Mouse (Mus musculus) C2C12 (cell line): Measurements from ENCODE around the gene Upp2. TPM values are rescaled to one million over a fixed set of nuclear protein-coding genes. Genes with fewer than 3 reads are reported as not detected.

Experiments
- H3K27me3 ChIP-seq: one replicate; pipeline ENCODE4 v1.6.1; 2011; ENCODE audit not compliant: control insufficient read depth, insufficient read depth, insufficient read length
- H3K36me3 ChIP-seq: one replicate; pipeline ENCODE4 v1.6.1; 2011; ENCODE audit not compliant: control insufficient read depth, insufficient read depth
- H3K4me3 ChIP-seq: one replicate; pipeline ENCODE4 v1.5.1; 2011; ENCODE audit warnings: mild to moderate bottlenecking, control low read depth; ENCODE audit not compliant: poor library complexity, insufficient read depth, severe bottlenecking
- H3K79me2 ChIP-seq: one replicate; pipeline ENCODE4 v1.6.1; 2011; ENCODE audit not compliant: control insufficient read depth, insufficient read depth
- H3K79me3 ChIP-seq: one replicate; pipeline ENCODE4 v1.6.1; 2011; ENCODE audit warnings: low read depth, control low read depth
- H3ac ChIP-seq: one replicate; pipeline ENCODE3; 2011; ENCODE audit warnings: low read depth; ENCODE audit not compliant: control insufficient read depth, insufficient read length
- CEBPB ChIP-seq: IDR thresholded peaks from one replicate; pipeline ENCODE4 v1.6.1; 2011; ENCODE audit warnings: low read depth, mild to moderate bottlenecking, control low read depth, moderate library complexity
- CTCF ChIP-seq: IDR thresholded peaks from one replicate; pipeline ENCODE4 v1.5.1; 2011; ENCODE audit not compliant: control insufficient read depth, insufficient read depth, insufficient read length
- FOSL1 ChIP-seq: IDR thresholded peaks from one replicate; pipeline ENCODE4 v1.8.0; 2011; ENCODE audit warnings: mild to moderate bottlenecking, low read length; ENCODE audit not compliant: poor library complexity, insufficient read depth, severe bottlenecking
- MAX ChIP-seq: IDR thresholded peaks from one replicate; pipeline ENCODE4 v1.6.1; 2011; ENCODE audit warnings: mild to moderate bottlenecking, control low read depth
- MYOD1 ChIP-seq: IDR thresholded peaks from one replicate; pipeline ENCODE4 v1.6.1; 2011; ENCODE audit warnings: low read depth; ENCODE audit not compliant: control insufficient read depth, insufficient read length
- MYOG ChIP-seq: IDR thresholded peaks from one replicate; pipeline ENCODE4 v1.6.1; 2011; ENCODE audit not compliant: control insufficient read depth, insufficient read length; ENCODE audit errors: extremely low read depth
- USF1 ChIP-seq: IDR thresholded peaks from one replicate; pipeline ENCODE4 v1.6.1; 2011; ENCODE audit warnings: low read depth, mild to moderate bottlenecking, control low read depth, moderate library complexity
- polyA plus RNA-seq: library from polyadenylated mRNA; unstranded; fragments of >200 nt; fragmentation: generic; extraction: Trizol; gene quantifications from one replicate; pipeline ENCODE4 v1.2.1, GENCODE M21; 2012; ENCODE audit warnings: missing spikeins

The Upp2 gene
- polyA plus RNA-seq, 1 experiment: 7.3 TPM

DNA sequence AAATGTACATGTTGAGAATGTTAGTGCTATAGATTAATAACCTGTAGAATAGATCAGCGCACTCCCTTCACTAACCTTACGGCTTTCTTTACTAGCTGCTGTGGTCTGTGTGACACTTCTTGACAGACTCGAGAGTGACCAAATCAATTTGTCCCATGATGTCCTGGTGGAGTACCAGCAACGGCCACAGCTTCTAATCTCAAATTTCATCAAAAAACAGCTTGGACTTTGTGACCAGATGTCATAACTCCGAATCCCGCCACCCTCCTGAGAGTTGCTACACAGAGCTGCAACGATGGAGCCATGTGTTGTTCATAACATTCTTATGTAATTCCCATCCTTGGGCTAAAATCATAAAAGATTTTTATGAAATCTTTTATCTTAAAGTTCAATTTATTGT, 222.8 kb downstream of the Upp2 start:
- no peak for TF ChIP-seq MYOD1
- TF ChIP-seq CEBPB: no peak
- no peak for TF ChIP-seq USF1
- no peak for TF ChIP-seq MYOG
- Histone ChIP-seq H3K36me3 (no peaks in the 10 kb centered on the region), H3K79me3 (no peaks in the 10 kb centered on the region), H3K4me3 (no peak overlapping the region), H3ac (no peak overlapping the region), H3K27me3 (peaks cover 3% of the 10 kb centered on the region), H3K79me2 (no peaks in the 10 kb centered on the region)

DNA sequence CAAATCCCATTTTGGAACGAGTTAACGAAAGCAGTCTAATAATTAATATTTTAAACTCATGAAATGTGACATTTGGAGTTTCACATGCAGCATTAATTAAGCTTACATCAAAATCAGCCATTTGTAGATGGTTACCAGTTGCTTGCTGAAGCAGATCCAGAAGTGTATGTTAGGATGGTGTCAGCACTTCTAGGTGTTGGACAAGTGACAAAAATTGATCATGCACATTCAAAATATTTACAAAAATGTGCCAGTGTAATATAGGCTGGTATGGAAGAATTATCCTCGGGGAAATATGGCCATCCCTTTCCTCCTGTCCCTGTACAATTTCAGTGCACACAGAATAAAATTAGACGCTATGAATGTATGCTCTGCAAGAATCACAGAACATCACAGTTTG, 223.3 kb downstream of the Upp2 start:
- H3K79me2 ChIP-seq: no peaks in the 10 kb centered on the region
- TF ChIP-seq MAX (no peak), MYOD1 (no peak), FOSL1 (no peak), CEBPB (no peak), MYOG (no peak), CTCF (no peak), USF1 (no peak)
- no peaks in the 10 kb centered on the region for H3K79me3 ChIP-seq

DNA sequence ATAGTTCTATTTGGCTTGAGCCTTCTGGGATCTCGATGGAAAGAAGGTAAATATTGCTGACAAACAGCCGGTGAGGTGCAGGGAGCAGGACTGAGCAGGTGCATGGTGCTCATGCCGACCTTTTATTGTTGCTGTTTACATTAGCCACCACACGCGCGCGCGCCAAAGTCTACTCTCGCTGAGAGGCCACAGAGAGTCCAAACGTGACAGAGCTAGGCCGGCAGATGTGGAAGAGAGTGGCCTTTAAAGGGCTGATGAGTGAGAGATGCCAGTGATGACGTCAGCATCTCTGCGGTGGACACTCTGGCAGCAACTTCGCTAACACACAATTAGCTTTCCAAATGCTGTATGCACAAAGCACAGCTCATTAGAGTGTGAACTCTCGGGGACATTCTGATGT, 227.4 kb downstream of the Upp2 start:
- no peaks in the 10 kb centered on the region for H3K27me3 ChIP-seq
- H3K79me2 ChIP-seq: no peaks in the 10 kb centered on the region

More for the DNA sequence above, 223.3 kb downstream of the Upp2 start:
- peaks cover 3% of the 10 kb centered on the region for H3K27me3 ChIP-seq
- no peaks in the 10 kb centered on the region for H3K36me3 ChIP-seq
- H3K4me3 ChIP-seq: no peak overlapping the region
- H3ac ChIP-seq: no peak overlapping the region

DNA sequence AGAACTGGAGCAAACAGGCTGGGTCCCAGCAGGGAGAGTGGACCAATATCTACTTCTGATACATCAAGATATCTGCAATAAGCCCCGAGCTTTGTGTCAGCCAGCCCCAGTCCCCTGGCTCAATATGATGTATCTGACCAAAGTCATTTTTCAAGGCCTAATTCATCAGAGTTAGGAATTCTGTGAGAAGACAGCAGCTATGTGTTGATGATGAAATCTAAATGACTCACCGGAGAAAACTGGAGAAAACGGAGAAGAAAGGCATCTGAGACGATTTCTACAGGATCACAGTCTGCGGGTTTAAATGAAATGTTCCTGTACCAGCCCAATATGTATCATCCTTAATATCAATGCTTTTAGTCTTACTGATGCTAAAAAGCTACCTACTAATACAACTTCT, 228.3 kb downstream of the Upp2 start:
- Histone ChIP-seq H3K4me3 (no peak overlapping the region), H3K79me2 (no peaks in the 10 kb centered on the region), H3K79me3 (no peaks in the 10 kb centered on the region), H3ac (no peak overlapping the region), H3K36me3 (no peaks in the 10 kb centered on the region), H3K27me3 (no peaks in the 10 kb centered on the region)
- TF ChIP-seq CEBPB: no peak
- no peak for TF ChIP-seq USF1
- TF ChIP-seq MYOG: no peak
- TF ChIP-seq CTCF: no peak
- TF ChIP-seq MYOD1: no peak

More for the DNA sequence above, 227.4 kb downstream of the Upp2 start:
- TF ChIP-seq FOSL1 (no peak), MYOD1 (no peak), CTCF (no peak), MYOG (no peak), USF1 (no peak), CEBPB (no peak), MAX (no peak)
- no peak overlapping the region for H3ac ChIP-seq
- H3K4me3 ChIP-seq: no peak overlapping the region
- no peaks in the 10 kb centered on the region for H3K79me3 ChIP-seq
- no peaks in the 10 kb centered on the region for H3K36me3 ChIP-seq

DNA sequence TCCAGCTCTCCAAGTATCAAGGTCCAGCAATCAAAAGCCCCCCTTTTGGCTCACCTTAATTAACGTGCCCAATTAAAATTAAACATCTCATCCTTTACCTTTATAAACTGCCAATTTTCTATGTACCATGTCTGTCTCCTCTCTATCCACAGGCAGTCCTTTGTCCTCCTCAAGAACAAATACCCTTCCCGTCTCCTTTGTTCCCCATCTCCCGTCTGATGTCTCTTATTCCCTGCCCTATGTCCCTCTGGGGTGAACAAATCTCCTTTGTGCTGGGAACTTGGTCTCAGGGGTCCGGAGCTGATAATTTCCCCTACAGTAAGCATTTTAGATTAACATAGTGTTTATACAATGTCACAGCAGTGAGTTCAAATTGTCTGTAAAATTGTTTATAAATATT, 230.4 kb downstream of the Upp2 start:
- Histone ChIP-seq H3K36me3 (no peaks in the 10 kb centered on the region), H3K79me2 (no peaks in the 10 kb centered on the region), H3K79me3 (no peaks in the 10 kb centered on the region), H3K27me3 (no peaks in the 10 kb centered on the region), H3K4me3 (no peak overlapping the region), H3ac (no peak overlapping the region)
- TF ChIP-seq MAX (no peak), MYOG (no peak), USF1 (no peak), MYOD1 (no peak), CEBPB (no peak), CTCF (no peak), FOSL1 (no peak)

DNA sequence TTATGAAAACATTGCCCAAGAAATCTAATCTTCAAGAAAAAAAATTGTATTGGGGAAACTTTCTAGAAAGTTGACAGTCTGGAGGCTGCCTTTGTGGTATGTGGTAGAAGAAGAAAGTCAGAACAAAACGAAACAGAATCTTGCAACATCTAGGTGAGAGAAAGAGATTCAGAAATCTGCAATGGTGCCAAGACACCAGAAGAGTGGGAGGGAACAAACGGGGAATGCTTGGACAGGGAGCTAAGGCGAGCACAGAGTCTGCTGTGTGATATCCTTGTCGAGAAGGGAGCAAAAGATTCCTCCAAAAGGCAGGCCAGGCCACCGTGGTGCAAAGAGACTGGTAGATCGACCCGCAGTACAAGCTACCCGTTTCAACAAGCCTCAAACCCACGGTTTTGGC, 232.0 kb downstream of the Upp2 start:
- Histone ChIP-seq H3K36me3 (no peaks in the 10 kb centered on the region), H3K4me3 (no peak overlapping the region), H3K79me3 (no peaks in the 10 kb centered on the region), H3ac (no peak overlapping the region), H3K79me2 (no peaks in the 10 kb centered on the region), H3K27me3 (no peaks in the 10 kb centered on the region)
- no peak for TF ChIP-seq CTCF
- no peak for TF ChIP-seq MYOG
- TF ChIP-seq USF1: no peak
- no peak for TF ChIP-seq CEBPB
- no peak for TF ChIP-seq MAX
- TF ChIP-seq FOSL1: no peak
- TF ChIP-seq MYOD1: no peak
